Mouse (Mus musculus) c-Kit-positive CD71-positive TER-119-negative erythroid progenitor cells, embryonic 14.5 days (primary cell): Measurements from ENCODE around the gene Zdhhc14.
A peak's percentile ranks its signal among the peaks of the same experiment; 100 is the strongest.

Source experiments
- DNase-seq: peaks from one replicate; pipeline ENCODE4 v3.0.0-alpha.2; 2013; ENCODE audit warnings: low read depth

Gene Zdhhc14

DNA sequence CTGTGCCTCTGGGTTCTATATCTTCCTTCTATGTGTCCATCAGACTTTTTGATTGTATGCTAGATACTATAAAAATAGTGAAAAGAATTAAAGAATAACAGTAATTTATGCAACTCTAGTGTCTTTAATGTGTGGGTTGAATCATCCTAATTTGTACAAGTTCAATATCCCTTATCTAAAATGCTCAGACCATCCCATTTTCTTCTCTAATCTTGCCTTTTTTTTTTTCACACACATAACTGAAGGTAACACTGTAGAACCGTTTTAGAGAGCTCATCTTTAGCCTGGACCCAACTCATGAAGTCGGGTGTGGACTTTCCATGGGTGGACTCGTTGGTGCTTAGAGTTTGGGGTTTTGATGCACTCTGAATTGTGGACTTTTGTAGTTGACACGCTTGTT is 12.6 kb downstream of the Zdhhc14 start:
- no peak for DNase-seq

DNA sequence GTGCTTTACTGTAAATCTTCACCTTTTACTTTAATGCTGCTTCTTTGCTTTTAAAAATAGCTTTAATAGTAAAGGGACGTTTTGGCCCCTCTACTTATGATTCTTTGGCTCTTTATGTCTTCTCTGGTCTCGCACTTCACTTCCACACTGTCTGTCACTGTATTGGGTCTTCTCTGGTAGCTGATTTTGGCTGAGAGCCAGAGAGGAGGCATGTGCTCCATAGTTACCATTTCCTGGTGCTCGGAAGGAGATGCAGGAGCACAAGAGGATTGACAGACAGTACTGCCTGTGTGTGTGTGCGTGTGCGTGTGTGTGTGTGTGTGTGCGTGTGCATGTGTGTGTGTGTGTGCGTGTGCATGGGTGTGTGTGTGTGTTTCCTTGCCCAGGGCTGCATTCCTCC is 14.2 kb downstream of the Zdhhc14 start:
- no peak for DNase-seq

DNA sequence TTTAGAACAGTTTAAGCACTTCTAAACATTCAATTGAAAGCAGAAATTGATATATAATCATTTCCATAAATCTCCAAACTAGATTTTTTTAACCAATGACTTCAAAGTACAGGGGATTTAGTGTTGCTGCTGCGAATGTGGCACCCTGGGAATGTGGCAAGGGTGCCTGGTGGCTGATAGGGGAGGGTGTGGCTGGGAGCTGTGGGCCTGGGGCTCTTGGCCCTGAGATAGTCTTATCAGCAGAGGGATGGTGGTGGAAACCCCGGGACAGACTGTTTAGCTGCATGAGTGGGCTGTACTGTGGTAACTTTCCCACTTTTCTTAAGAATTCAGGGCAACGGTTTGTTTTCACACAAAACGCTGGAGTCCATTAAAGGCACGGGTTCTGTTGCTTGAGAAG is 14.6 kb downstream of the Zdhhc14 start:
- DNase-seq = no peak

DNA sequence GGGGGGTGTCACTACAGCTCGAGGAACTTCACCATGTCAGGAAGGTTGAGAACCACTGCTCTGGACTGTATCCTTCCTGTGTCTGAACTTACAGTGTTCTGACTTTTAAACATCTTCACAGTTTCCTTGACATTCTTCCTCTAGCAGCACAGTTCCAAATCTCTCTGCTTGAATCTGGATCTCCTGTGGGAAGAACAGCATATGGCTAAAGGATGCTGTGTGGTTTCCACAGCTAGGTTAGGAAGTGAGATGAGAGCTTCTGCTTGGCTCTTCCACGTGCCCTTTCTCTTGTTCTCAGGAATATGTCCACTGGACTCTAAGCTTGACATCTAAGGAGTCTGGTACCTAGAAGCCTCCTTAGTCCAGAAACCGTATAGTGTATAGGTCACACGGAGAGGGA is 15.7 kb downstream of the Zdhhc14 start:
- DNase-seq = no peak

DNA sequence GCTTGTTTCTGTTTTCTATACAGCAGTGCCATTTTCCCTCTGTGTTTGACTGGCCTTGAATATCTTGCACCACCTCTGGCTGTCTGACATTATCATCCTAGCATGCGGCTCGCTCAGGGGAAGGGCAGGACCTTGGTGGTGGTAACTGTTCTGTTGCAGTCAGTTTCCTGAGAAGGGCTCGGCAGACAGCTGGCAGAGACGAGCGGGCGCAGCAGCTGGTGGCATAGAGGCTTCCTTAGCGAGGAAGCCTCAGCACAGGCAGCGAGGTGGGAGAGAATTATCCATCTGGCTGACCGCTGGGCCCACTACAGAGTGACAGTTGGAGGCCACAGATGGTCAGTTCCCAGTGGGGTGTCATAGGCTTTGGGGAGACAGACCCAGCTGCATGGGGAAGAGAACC is 18.2 kb downstream of the Zdhhc14 start:
- no peak for DNase-seq

DNA sequence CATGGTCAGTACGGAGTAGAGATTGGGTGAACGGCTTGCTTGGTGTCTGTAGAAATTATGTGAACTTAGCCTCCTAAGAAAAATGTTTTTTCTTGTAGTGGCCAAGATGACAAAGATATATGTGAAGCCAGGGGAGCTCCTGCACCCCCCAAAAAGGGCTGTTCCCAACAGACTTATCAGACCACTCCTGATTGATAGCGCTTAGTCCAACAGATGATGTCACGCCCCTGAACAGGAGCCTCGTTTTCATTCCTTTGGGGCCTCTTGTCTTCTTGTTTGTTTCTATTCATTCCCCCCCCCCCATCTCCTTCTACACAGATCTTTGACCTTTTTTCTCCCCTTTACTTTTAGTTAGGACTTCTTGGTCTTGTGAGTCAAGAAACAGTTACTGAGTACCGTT is 19.4 kb downstream of the Zdhhc14 start:
- DNase-seq = no peak

DNA sequence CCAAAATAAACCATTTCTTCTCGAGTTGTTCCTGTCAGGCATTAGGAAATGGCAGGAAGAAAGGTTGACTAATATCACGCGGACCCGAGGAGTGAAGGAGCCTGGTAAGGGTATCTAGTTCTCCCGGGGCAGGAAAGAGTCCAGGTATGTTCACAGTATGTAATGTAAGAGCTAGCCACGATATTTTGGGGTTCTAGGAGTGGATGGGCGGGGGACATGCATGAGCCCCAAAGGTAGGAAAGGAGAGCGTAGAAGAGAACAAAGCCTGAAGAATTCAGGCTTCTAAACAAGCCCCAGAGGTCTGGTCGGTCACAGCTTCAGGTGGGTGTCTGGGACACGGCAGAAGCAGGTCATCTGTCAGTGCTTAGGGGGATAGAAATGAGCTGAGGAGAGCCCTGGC is 27.1 kb downstream of the Zdhhc14 start:
- no peak for DNase-seq

DNA sequence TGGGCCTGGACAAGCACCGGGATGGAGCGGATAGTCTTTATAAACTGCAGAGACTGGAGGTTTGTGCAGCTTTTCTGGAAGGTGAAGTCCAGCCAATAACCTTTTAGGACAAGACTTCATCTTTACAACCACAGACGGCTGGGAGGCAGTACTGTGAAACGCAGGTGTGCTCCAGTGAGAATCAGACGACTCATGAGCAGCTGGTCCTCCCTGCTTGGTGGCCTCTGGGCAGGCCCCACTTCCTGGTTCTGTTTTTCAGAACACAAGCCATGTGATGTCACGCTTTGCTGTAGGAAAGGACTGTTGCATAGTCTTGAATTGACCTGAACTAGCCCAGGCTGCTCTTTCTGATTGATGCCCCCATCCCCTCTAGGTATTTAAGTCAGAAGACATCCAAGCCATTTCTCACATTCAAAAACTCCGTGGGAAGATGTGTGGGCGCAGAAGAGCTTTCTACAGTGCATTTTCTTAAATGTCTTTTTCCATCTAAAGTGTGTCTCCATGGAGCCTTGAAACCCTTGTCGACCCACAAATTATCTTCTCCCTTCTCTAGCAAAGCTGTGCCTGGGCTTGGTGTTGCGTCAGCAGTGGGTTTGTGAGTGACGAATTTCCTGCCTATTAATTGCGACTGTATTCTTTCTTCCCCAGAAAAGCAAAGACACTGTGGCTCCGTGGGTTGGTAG is 27.7 kb downstream of the Zdhhc14 start:
- DNase-seq = no peak

DNA sequence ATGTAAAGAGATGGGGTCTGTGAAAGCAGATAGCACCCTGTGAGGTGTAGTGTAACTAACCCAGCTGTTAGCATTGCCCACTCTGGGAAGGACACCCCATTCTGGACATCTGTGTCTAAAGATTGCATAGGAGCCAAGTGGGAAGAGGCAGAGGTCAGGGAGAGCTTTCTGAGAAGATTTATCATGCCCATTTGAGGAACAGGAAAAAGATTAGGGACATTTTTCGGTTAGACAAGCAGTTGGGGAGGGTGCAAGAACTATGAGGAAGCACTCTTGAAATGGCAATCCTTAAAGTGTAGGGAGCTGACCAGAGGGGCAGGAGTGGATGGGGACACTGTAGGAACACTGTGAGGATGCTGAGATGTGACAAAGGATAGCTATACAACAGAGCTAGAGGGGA is 29.2 kb downstream of the Zdhhc14 start:
- DNase-seq = no peak

DNA sequence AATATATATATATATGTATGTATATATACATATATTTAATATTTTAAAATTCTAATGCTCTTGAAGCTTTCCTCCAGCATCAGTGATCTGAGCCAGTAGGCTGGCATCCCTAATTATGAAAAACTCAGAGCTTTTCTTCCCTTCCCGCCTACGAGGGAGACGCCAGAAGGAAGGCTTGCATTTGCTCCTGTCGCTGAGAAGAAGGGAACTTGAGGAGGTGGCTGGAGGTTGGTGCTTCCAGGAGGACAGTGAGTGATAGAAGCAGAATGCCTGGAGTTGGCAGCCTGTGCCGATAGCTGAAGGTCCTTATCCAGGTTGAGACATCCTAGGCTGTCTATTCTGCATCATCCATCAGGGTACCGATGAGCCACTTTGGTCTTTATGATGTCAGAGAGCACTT is 37.2 kb downstream of the Zdhhc14 start:
- DNase-seq = no peak

DNA sequence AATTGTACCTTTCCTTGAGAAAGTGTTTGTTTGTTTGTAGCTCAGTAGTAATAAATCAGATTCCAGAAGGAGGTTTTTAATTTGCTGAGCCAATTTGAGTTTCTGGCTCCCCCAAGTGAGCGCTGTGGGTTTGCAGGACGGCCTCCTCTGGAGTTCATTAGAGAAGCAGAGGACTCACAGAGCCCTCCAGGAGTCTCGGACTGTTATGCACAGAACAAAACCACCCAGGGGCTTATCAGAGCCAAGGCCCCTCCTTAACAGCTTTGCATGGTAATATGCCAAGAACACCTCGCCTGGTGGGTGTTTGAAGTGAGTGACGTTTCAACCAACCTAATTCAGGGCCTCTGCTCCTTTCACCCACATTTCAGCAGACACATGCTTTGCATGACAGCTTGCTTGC is 40.5 kb downstream of the Zdhhc14 start:
- peak; percentile 25 for DNase-seq

DNA sequence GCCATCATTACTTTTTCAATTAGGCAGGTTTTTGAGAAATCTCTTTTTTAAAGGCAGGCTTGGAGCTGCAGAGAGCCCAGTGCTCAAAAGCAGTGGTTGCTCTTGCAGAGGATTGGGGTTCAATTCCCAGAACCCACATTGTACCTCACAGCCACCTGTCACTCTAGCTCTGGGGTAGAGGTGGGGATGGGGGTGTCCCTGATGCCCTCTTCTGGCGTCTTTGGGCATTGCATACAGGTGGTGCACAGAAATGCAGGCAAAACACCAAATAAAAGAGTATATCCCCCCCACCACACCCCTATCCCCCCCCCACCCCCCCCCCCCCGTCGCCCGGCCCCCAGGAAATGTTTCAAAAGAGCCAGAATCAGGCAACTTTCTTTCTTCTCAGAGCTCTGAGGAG is 43.0 kb downstream of the Zdhhc14 start:
- no peak for DNase-seq

DNA sequence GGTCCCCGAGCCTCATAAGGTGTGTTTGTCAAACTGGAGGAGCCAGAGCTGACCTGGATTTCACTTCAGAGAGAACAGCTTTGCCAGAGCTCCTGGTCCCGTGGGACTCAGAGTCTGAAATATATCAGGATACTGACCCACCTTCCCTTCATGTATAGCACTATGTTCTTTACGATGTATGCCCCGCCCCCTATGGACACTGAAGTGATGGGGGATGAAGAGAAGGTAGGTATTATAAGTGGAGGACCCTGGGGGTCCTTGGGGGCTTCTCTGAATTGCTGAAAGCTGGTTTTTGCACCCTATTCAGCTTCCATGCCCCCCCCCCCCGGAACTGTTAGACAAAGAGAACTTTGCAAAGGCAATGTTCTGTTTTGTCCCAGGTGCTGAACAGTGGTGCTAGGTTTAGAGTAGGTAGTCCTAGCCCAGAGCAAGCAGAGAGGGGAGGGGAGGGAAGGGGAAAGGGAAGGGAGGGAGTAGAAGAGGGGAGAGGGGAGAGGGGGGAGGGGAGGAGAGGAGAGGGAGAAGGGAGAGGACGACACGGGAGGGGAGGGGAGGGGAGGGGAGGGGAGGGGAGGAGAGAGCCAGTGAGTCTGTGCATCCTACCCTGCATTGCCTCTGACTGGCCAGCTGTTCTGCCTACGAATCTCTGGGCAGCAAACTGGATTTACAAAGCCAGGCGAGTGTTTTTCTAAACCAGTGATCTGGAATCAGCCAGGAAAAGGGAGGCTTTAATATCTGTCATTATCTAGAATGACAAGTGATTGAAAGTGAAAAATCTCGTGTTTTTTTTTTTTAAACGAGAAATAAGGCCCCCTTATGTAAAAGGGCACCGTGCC is 44.1 kb downstream of the Zdhhc14 start:
- DNase-seq = no peak

DNA sequence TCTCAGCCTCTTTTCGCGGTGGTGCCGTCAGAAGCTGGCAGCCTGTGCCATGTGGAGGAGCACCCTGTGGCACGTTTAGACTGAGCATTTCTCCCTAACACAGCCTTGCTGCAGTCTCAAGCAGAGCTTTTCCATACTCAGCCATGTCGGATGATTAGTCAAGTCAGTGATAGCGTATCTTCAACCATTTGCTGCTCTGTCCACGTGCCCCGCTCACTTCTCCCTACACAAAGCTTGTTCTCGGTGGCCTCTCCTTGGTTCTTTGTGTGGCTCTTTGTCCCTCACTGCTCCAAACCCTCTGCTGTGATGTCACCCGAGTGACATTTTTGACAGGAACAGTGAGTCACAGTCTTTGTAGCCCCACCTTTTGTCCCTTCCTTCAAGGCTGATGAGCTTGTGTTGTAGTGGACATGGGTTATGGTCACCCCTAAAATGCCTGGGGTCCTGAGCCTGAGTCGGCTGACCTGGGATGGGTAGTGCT is 44.8 kb downstream of the Zdhhc14 start:
- DNase-seq = no peak

DNA sequence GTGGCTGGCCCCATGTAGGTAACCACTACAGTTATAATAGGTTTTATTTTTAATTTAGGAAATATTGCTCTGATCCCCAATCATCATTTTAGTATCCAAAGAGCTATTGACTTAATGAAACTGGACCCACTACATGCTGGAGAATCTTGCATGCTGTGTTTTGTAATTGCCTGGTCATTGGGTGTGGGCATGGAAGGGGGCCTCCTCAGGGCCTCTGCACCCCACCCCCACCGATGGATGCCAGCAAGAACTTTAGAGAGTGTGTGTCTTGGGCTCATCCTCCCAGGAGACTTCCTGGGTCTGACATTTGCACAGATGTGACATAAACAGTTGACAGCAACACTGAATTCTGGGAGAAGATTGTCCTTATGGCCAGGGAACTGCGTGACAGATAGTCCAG is 49.8 kb downstream of the Zdhhc14 start:
- DNase-seq = no peak

DNA sequence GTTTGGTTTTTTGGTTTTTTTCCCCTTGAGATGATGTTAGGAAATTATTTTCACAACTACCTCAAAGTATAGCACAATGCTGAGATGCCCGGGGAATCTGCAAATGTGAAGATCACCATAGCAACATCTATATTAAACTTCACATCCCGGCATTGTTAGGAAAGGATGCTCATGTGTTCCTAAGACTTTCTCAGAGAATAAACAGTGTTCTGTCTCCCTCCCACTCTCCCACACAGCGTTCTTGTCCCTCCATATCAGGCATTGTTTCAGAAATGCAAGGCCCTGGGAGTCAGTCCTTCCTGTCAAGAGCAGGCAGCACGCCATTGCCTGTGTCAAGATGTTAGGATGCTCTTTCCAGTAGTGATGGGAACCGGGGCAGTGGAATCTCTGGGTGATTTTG is 51.7 kb downstream of the Zdhhc14 start:
- no peak for DNase-seq

DNA sequence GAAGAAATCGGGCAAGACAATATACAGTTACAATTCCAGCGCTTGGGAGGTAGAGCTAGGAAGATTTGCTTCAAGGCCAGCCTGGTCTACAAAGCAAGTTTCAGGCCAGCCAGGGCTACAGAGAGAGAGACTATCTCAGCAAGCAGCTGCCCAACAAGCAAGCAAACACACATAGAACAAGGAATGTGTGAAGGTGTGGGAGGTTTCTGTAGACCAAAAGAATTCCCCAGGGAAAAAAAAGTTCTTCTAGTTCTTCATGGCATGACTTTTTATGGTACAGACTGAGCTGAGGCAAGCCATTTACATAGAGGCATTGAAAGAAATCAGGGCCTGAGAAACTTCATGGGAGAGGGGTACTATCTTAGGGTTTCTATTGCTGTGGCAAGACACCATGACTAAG is 52.7 kb downstream of the Zdhhc14 start:
- DNase-seq = no peak

DNA sequence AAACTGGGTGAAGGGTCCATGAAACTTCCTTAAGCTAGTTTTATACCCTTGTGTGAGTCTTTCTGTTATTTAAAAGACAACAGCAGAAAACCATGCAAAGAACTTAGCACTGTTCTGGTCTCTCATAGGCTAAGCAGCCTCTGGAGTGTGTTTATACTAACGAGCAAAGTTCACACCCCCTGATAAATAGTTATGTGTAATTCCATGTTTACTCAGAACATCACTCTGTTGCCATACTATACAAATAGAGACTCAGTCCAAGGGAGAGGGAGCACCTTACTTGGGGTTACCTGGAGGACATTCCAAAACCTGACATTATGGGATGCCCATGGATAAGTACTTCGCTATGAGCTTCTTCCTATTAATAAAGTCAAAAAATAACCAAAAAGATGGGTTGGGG is 56.2 kb downstream of the Zdhhc14 start:
- DNase-seq = no peak

DNA sequence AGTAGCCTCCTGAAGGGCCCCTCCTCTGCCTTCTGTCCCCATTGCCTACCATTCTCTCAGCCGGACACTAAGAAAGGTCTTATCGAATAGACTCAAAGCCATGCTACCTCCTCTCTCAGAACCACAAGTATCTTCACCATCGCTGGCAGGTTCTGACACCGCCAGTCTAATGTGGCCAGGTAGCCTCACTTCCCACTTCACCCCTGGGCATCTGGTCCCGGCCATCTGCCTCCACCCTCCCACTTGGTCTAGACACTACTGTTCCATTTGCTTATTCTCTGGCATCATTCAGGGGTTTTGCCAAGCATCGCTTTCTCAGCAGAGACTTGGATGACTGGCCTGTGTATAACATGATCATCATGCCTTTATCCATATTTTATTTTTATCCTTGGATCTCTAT is 57.1 kb downstream of the Zdhhc14 start:
- DNase-seq = no peak

DNA sequence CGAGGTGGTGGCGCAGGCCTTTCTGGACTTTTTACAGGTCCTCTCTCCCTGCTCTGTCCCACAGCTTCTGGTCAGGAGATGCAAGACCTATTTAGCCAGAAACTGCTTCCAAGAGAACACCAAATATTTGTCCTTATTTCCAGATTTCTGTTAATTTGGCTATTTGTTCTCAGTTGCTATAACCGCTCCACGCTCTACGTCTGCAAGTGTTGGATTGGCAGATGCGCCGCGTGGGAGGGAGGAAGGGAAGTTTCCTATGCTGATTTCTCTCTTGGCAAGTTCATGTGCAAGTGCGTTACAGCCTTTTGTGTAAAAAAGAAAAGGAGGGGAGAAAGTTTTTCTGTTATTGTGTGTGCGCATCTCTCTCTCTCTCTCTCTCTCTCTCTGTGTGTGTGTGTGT is 58.1 kb downstream of the Zdhhc14 start:
- DNase-seq = no peak

DNA sequence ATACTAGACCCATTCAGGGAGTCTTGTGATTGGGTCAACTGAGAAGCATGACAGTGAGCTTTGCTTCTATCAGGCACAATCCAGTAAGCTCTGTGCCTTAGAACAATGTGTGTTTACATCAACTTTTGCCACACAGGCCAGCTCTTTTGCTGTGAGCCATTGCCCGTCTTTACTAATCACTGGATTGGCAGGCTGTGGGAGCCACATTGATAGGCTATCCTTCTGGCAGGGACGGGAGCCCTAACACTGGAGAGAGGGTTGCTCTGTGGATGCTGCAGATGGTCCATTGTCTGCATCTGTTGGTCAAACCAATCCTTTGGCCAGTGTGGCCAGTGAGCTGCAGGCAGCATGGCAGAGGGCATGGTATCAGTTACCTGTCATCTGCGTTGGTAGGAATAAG is 58.8 kb downstream of the Zdhhc14 start:
- DNase-seq = no peak

DNA sequence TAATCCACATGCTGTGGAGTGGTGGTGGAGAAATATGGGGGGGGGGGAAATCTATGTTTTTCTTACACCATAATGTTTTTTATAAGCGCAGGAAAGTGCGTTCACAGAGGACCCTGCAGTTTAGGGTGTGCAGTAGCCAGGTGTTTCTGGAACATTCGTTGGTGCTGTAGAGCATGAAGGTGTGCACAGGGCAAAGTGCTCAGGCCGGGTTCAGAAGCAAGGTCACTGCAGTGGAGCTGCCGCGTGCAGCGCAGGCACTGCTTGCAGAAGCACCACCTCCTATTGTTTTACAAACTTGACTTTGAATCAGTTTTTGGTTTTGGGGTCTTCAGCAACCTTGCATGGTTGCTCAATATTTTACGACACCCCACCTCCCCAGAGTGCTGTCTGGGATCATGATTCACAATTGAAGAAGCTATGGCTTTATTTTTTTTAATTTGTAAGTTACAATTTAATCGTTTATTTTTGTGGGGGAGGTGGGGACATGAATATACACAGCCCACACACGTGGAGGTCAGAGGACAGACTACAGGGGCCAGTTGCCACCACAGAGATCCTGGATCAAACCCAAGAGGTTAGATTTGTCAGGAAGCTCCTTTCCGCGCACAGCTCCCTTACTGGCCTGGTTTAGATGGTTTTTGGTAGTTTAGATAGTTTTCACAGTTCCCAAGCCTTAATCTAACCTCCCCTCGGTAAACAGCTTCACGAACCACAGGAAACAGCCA is 59.8 kb downstream of the Zdhhc14 start:
- DNase-seq = no peak

DNA sequence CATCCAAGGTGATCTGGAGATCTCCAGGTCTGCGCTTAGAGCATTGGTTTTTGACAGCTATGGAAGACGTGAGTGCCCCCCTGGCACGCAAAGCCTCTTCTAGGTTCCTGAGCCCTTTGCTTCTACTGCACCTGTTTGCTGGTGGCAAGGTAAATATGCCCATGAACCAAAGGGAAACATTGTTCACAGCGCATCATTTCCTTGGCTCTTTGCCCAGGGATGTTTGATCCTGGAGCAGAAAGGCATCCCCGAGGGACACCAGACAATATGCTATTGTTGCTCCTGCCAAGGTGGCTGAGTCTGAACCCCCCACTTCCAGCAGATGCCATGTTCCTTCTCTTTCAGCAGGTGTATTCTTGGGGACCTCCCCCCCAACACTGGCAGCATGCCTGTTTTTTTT is 61.2 kb downstream of the Zdhhc14 start:
- DNase-seq = no peak
